Mouse (Mus musculus) myocyte (in vitro differentiated cells): ENCODE data around the gene Smurf1.

ENCODE experiments used
- CEBPB ChIP-seq: IDR thresholded peaks from 2 replicates; pipeline ENCODE4 v1.6.1; 2011; ENCODE audit warnings: mild to moderate bottlenecking, moderate library complexity; ENCODE audit not compliant: poor library complexity, insufficient read depth, severe bottlenecking
- E2F4 ChIP-seq: IDR thresholded peaks from one replicate; pipeline ENCODE4 v1.6.1; 2011; ENCODE audit warnings: mild to moderate bottlenecking, control low read depth, moderate library complexity; ENCODE audit not compliant: insufficient read depth
- MAX ChIP-seq: IDR thresholded peaks from one replicate; pipeline ENCODE4 v1.6.1; 2011; ENCODE audit warnings: low read depth, mild to moderate bottlenecking, control low read depth
- MYOD1 ChIP-seq, 3 experiments: IDR thresholded peaks; one replicate each; pipeline ENCODE4 v1.6.1; 2011; ENCODE audit warnings: control low read depth in 2 of 3, low read depth in 2 of 3, mild to moderate bottlenecking in 2 of 3, moderate library complexity in 1 of 3; ENCODE audit not compliant: insufficient read length in 2 of 3, control insufficient read depth in 1 of 3
- MYOG ChIP-seq, 3 experiments: IDR thresholded peaks; one replicate each; pipeline ENCODE4 v1.6.1; 2011; ENCODE audit warnings: control low read depth in 2 of 3, low read depth in 2 of 3, mild to moderate bottlenecking in 2 of 3; ENCODE audit not compliant: insufficient read length in 2 of 3, control insufficient read depth in 1 of 3, insufficient read depth in 1 of 3
- POLR2A ChIP-seq: IDR thresholded peaks from one replicate; pipeline ENCODE4 v1.6.1; 2011; ENCODE audit warnings: low read depth, mild to moderate bottlenecking, control low read depth, moderate library complexity; ENCODE audit not compliant: insufficient read length
- POLR2AphosphoS2 ChIP-seq: IDR thresholded peaks from one replicate; pipeline ENCODE4 v1.6.1; 2011; ENCODE audit warnings: low read depth, control low read depth; ENCODE audit not compliant: insufficient read length
- REST ChIP-seq: IDR thresholded peaks from one replicate; pipeline ENCODE4 v1.6.1; 2011; ENCODE audit warnings: mild to moderate bottlenecking, control low read depth, moderate library complexity; ENCODE audit not compliant: insufficient read depth, insufficient read length
- TCF12 ChIP-seq: IDR thresholded peaks from one replicate; pipeline ENCODE4 v1.6.1; 2011; ENCODE audit warnings: mild to moderate bottlenecking, control low read depth; ENCODE audit not compliant: poor library complexity, insufficient read depth, severe bottlenecking
- USF1 ChIP-seq: IDR thresholded peaks from one replicate; pipeline ENCODE4 v1.6.1; 2011; ENCODE audit warnings: low read depth, mild to moderate bottlenecking, control low read depth, moderate library complexity

GRCm38 (mm10) chr5:144948422-144948821 lies 17.2 kb downstream of the Smurf1 start:
- TF ChIP-seq POLR2A (no peak), MYOG (IDR thresholded peaks at IDR 0.05; ENCODE audit: control insufficient read depth in 1 of 3, insufficient read depth in 1 of 3, insufficient read length in 2 of 3, low read depth in 2 of 3) (no peak), USF1 (no peak), MYOD1 (IDR thresholded peaks at IDR 0.05; ENCODE audit: control insufficient read depth in 1 of 3, insufficient read length in 2 of 3, low read depth in 2 of 3) (no peak), CEBPB (no peak), REST (no peak), MAX (no peak), E2F4 (no peak), TCF12 (no peak), POLR2AphosphoS2 (no peak)
